Mouse (Mus musculus) hindbrain, embryonic 11.5 days (tissue): Measurements from ENCODE around the gene Fuca2. TPM values are rescaled to one million over a fixed set of nuclear protein-coding genes. Genes with fewer than 3 reads are reported as not detected.
"Not testable (repeated sequence)": the region's sequence is repeated elsewhere in the genome, so short reads cannot be mapped to it uniquely, and the experiment has no call there.

ENCODE experiments used
- ATAC-seq: fragments of 200-750 bp; cut with Nextera tagmentation; 2 replicates; pipeline ENCODE4 v1.8.0; 2017; ENCODE audit warnings: mild to moderate bottlenecking, moderate TSS enrichment, moderate library complexity; ENCODE audit not compliant: low FRiP score
- DNase-seq: peaks from one replicate; pipeline ENCODE4 v3.0.0-alpha.2; 2015; ENCODE audit warnings: low spot score
- H3K27ac ChIP-seq: fragments of 300-500 bp; sonication (generic); 2 replicates; pipeline ENCODE4 v1.5.1; 2014; ENCODE audit warnings: mild to moderate bottlenecking, low read depth, low read length
- H3K27me3 ChIP-seq: fragments of 300-500 bp; sonication (generic); 2 replicates; pipeline ENCODE4 v1.6.1; 2014; ENCODE audit warnings: mild to moderate bottlenecking, low read length, moderate library complexity, mixed read lengths; ENCODE audit not compliant: control insufficient read depth, insufficient read depth
- H3K36me3 ChIP-seq: fragments of 300-500 bp; sonication (generic); 2 replicates; pipeline ENCODE4 v1.6.1; 2014; ENCODE audit warnings: mild to moderate bottlenecking, low read length, moderate library complexity, mixed read lengths; ENCODE audit not compliant: control insufficient read depth, insufficient read depth
- H3K4me1 ChIP-seq: fragments of 300-500 bp; sonication (generic); replicated peaks from 2 replicates; pipeline ENCODE4 v1.6.1; 2014; ENCODE audit warnings: low read length, mixed read lengths; ENCODE audit not compliant: control insufficient read depth, insufficient read depth
- H3K4me2 ChIP-seq: fragments of 300-500 bp; sonication (generic); replicated peaks from 2 replicates; pipeline ENCODE4 v1.6.1; 2014; ENCODE audit warnings: mild to moderate bottlenecking, low read depth, low read length
- H3K4me3 ChIP-seq: fragments of 300-500 bp; sonication (generic); 2 replicates; pipeline ENCODE4 v1.5.1; 2014; ENCODE audit warnings: low read depth, low read length
- H3K9ac ChIP-seq: fragments of 300-500 bp; sonication (generic); 2 replicates; pipeline ENCODE4 v1.6.1; 2014; ENCODE audit warnings: low read depth, low read length
- H3K9me3 ChIP-seq: fragments of 300-500 bp; sonication (generic); 2 replicates; pipeline ENCODE4 v1.6.1; 2016; ENCODE audit warnings: low read length; ENCODE audit not compliant: control insufficient read depth
- whole genome bisulfite sequencing: fragments of 180-500 bp; shearing (Covaris S2); extraction: QIAGEN DNeasy Blood & Tissue Kit; methylation state at CpG from one replicate; pipeline ENCODE4 v1.1.7; 2014; 5-methylcytosine and 5-hydroxymethylcytosine counted together
- polyA plus RNA-seq: library from polyadenylated mRNA; unstranded; fragments of >200 nt; fragmentation: Nextera tagmentation; extraction: Ambion mirVana; gene quantifications from 2 replicates; pipeline ENCODE4 v1.2.1, GENCODE M21; 2014

Fuca2 gene
- polyA plus RNA-seq: 24.4 and 28.2 TPM in 2 replicates

DNA sequence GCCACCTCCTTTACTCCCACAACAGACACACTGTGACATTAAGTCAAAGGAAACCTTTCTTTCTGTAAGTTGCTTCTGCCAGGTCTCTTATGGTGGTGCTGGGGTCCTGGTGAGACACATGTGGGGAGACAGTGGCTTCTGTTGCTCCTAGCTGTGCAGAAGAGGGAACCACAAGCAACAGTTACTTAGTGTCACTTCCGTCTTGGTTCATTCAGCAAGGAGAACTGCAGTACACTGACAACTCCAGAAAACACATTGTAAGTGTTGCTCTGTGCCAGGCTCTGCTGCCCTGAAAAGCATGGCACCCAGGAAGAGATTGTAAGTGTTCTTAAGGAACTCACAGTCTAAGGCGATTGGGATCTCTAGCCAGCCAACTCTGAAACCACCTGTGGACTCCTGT is at the start of gene Fuca2:
Gene Fuca2, plus strand, starts transcription at position 210 of the 400 bp plus-strand sequence.
- DNase-seq: no peak
- H3K9me3 ChIP-seq: no peaks in the 10 kb centered on the region
- H3K27me3 ChIP-seq: no peaks in the 10 kb centered on the region
- peaks cover 3% of the 10 kb centered on the region; the same call in 1 of the 2 replicates for H3K4me1 ChIP-seq
- no peak for ATAC-seq
- no peak within 1 kb of the TSS for H3K4me2 ChIP-seq
- 80% methylated on average over 2 of the region's 2 CpGs for WGBS
- H3K9ac ChIP-seq: no peak within 1 kb of the TSS
- no peak within 1 kb of the TSS for H3K27ac ChIP-seq
- no peaks in the 10 kb centered on the region for H3K36me3 ChIP-seq
- no peak within 1 kb of the TSS for H3K4me3 ChIP-seq

GRCm38 (mm10) chr10:13451640-13452039 is 47.7 kb upstream of the Fuca2 start:
- H3K9ac ChIP-seq: no peak overlapping the region
- H3K27ac ChIP-seq: no peak overlapping the region
- no peaks in the 10 kb centered on the region for H3K9me3 ChIP-seq
- ATAC-seq: no peak
- no peak overlapping the region for H3K4me3 ChIP-seq
- H3K27me3 ChIP-seq: no peaks in the 10 kb centered on the region
- H3K4me2 ChIP-seq: no peak overlapping the region
- no peaks in the 10 kb centered on the region for H3K4me1 ChIP-seq
- DNase-seq: no peak
- H3K36me3 ChIP-seq: no peaks in the 10 kb centered on the region
- WGBS: 85% methylated on average over 6 of the region's 6 CpGs

DNA sequence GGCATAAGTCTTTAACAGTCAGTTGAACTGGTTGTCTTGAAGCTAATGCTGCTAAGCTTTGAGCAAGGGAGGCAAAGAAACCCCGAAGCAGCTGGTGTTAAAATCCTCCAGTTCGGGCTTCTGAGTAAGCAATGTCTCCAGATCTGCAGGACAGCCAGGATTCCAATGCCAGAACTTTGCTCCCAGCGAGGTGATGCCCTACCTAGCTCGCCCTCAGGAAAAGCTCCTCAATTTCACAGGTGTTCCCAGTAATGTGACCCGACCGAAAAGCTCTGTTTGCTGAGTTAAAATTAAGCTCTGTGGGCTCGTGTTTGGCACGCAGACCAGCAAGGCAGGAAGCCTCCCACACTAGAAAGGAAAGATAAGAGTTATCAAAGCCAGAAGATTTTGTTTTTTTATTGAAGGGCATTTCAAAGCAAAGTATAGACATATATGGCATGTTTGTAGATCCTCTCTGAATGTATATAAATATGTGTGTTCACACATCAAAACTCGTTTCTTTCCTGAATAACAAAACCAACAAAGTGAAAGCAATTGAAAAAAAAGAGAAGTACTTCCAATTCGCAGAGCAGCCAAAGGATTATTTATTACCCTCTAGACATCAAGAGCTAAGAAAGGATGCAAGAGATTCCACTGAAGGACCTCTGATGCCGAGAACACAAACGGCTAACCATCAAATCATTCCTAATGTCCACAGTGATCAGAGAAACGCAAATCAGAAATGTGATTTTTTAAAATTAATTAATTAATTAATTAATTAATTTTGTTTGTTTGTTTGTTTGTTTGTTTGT is 45.9 kb upstream of the Fuca2 start:
- no peaks in the 10 kb centered on the region for H3K9me3 ChIP-seq
- 85% methylated on average over 13 of the region's 13 CpGs for WGBS
- no peak overlapping the region for H3K9ac ChIP-seq
- no peak overlapping the region for H3K27ac ChIP-seq
- no peaks in the 10 kb centered on the region for H3K4me1 ChIP-seq
- H3K36me3 ChIP-seq: no peaks in the 10 kb centered on the region
- DNase-seq (no peak), ATAC-seq (no peak)
- H3K27me3 ChIP-seq: no peaks in the 10 kb centered on the region
- H3K4me3 ChIP-seq: no peak overlapping the region
- no peak overlapping the region for H3K4me2 ChIP-seq

GRCm38 (mm10) chr10:13464295-13464694 is 35.0 kb upstream of the Fuca2 start:
- not testable (repeated sequence) for H3K4me3 ChIP-seq, H3K4me2 ChIP-seq, ATAC-seq, H3K36me3 ChIP-seq, DNase-seq, H3K27ac ChIP-seq, H3K9me3 ChIP-seq, H3K4me1 ChIP-seq, H3K9ac ChIP-seq, H3K27me3 ChIP-seq
- 90% methylated on average over 3 of the region's 3 CpGs for WGBS

DNA sequence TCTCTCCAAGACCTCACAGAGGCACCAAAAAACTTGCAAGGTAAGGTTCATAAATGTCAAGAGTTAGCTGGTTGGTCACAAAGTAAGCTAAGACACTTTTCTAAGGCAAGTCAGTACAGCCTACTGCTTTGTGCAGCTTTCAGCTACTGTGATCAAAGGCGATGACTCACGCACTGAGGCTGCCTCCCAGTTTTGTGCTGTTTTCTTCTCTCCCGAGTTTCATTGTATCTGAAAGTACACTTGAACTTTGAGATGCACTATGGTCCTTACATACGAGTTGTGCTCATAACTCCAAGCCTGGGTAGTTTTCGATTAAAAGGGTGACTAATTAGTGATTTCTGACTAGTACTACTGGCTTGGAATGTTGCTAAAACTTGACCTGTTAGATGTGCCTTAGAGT is 32.4 kb upstream of the Fuca2 start:
- Histone ChIP-seq H3K4me3 (no peak overlapping the region), H3K27ac (no peak overlapping the region), H3K9me3 (no peaks in the 10 kb centered on the region), H3K4me2 (no peak overlapping the region), H3K36me3 (no peaks in the 10 kb centered on the region), H3K27me3 (peaks cover 3% of the 10 kb centered on the region; the same call in 1 of the 2 replicates), H3K9ac (no peak overlapping the region), H3K4me1 (no peaks in the 10 kb centered on the region)
- no peak for ATAC-seq
- WGBS: 70% methylated on average over 5 of the region's 5 CpGs
- DNase-seq: no peak

- H3K36me3 ChIP-seq, H3K9me3 ChIP-seq, H3K27ac ChIP-seq, H3K27me3 ChIP-seq, H3K4me3 ChIP-seq, DNase-seq, H3K4me2 ChIP-seq, H3K9ac ChIP-seq, H3K4me1 ChIP-seq, ATAC-seq: not testable (repeated sequence)
- 84% methylated on average over 6 of the region's 6 CpGs for WGBS
Measured at GRCm38 (mm10) chr10:13468025-13468529, 31.3 kb upstream of the Fuca2 start.

- Histone ChIP-seq H3K9me3 (no peaks in the 10 kb centered on the region), H3K36me3 (no peaks in the 10 kb centered on the region), H3K27me3 (peaks cover 10% of the 10 kb centered on the region), H3K9ac (no peak overlapping the region), H3K27ac (no peak overlapping the region), H3K4me2 (no peak overlapping the region), H3K4me3 (no peak overlapping the region), H3K4me1 (no peaks in the 10 kb centered on the region)
- DNase-seq (no peak), ATAC-seq (no peak)
- 92% methylated on average over 3 of the region's 3 CpGs for WGBS
Measured at GRCm38 (mm10) chr10:13470236-13470635, 29.1 kb upstream of the Fuca2 start.

- Histone ChIP-seq H3K27ac (no peak overlapping the region), H3K27me3 (peaks cover 19% of the 10 kb centered on the region), H3K4me2 (peak overlapping the region; percentile 99), H3K4me3 (peak overlapping the region; percentile 66), H3K9ac (peak overlapping the region; percentile 78; the same call in 1 of the 2 replicates), H3K36me3 (no peaks in the 10 kb centered on the region), H3K4me1 (no peaks in the 10 kb centered on the region), H3K9me3 (no peaks in the 10 kb centered on the region)
- WGBS: 12% methylated on average over 17 of the region's 17 CpGs
- no peak for ATAC-seq
- DNase-seq: no peak
Measured at GRCm38 (mm10) chr10:13473287-13473832, 26.0 kb upstream of the Fuca2 start.
